Mouse (Mus musculus) embryonic facial prominence, embryonic 11.5 days (tissue): ENCODE measurements around the gene Ssh2. TPM values are rescaled to one million over a fixed set of nuclear protein-coding genes. Genes with fewer than 3 reads are reported as not detected.
A peak's percentile ranks its signal among the peaks of the same experiment; 100 is the strongest.

Experiments used
- ATAC-seq: fragments of 200-750 bp; cut with Nextera tagmentation; replicated peaks from 2 replicates; pipeline ENCODE4 v1.8.0; 2017; ENCODE audit warnings: low read depth; ENCODE audit not compliant: insufficient number of reproducible peaks, low FRiP score, low TSS enrichment
- DNase-seq: peaks from one replicate; pipeline ENCODE4 v3.0.0-alpha.2; 2015; ENCODE audit warnings: low spot score
- H3K27ac ChIP-seq: fragments of 300-500 bp; sonication (generic); replicated peaks from 2 replicates; pipeline ENCODE4 v1.5.1; 2014; ENCODE audit warnings: mild to moderate bottlenecking, low read depth, low read length, control low read depth
- H3K27me3 ChIP-seq: fragments of 300-500 bp; sonication (generic); 2 replicates; pipeline ENCODE4 v1.6.1; 2014; ENCODE audit warnings: mild to moderate bottlenecking, low read length, moderate library complexity, mixed read lengths; ENCODE audit not compliant: control insufficient read depth, insufficient read depth
- H3K36me3 ChIP-seq: fragments of 300-500 bp; sonication (generic); replicated peaks from 2 replicates; pipeline ENCODE4 v1.6.1; 2014; ENCODE audit warnings: low read depth, mild to moderate bottlenecking, low read length, moderate library complexity, mixed read lengths; ENCODE audit not compliant: control insufficient read depth, insufficient read depth
- H3K4me1 ChIP-seq: fragments of 300-500 bp; sonication (generic); 2 replicates; pipeline ENCODE4 v1.6.1; 2014; ENCODE audit warnings: low read length, mixed read lengths; ENCODE audit not compliant: control insufficient read depth, insufficient read depth
- H3K4me2 ChIP-seq: fragments of 300-500 bp; sonication (generic); 2 replicates; pipeline ENCODE4 v1.6.1; 2014; ENCODE audit warnings: low read depth, mild to moderate bottlenecking, control low read depth, low read length, moderate library complexity
- H3K4me3 ChIP-seq: fragments of 300-500 bp; sonication (generic); 2 replicates; pipeline ENCODE4 v1.5.1; 2014; ENCODE audit warnings: low read depth, low read length, control low read depth
- H3K9ac ChIP-seq: fragments of 300-500 bp; sonication (generic); replicated peaks from 2 replicates; pipeline ENCODE4 v1.6.1; 2014; ENCODE audit warnings: mild to moderate bottlenecking, control low read depth, low read length
- H3K9me3 ChIP-seq: fragments of 300-500 bp; sonication (generic); replicated peaks from 2 replicates; pipeline ENCODE4 v1.6.1; 2016; ENCODE audit warnings: mild to moderate bottlenecking, low read length, inconsistent platforms, mixed read lengths; ENCODE audit not compliant: control insufficient read depth
- WGBS: fragments of 180-500 bp; shearing (Covaris S2); extraction: QIAGEN DNeasy Blood & Tissue Kit; methylation state at CpG from one replicate; pipeline ENCODE4 v1.1.7; 2014; 5-methylcytosine and 5-hydroxymethylcytosine counted together
- polyA plus RNA-seq: library from polyadenylated mRNA; unstranded; fragments of >200 nt; fragmentation: Nextera tagmentation; extraction: Ambion mirVana; gene quantifications from 2 replicates; pipeline ENCODE4 v1.2.1, GENCODE M21; 2014

The Ssh2 gene
- polyA plus RNA-seq, 1 experiment from 2014 or later = 10.0 TPM

DNA sequence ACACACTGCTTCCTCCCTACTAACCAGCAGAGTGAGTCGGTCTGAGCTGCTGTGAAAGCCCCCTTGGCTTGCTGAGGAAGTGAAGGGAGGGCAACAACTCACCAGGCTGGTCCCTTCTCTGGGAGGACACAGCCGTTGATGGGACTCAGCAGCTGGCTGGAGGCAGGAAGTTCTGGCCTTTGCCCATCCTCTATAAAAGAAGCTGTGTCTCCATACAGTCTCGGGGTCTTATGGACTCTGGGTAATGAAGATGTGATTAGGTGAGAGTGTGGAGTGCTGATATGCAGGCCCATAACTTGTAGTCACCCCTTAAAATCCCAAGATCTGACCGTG lies 278.2 kb downstream of the Ssh2 start:
- no peak for DNase-seq
- H3K4me3 ChIP-seq = peak overlapping the region; percentile 98
- WGBS = 29% methylated on average over 4 of the region's 4 CpGs
- no peaks in the 10 kb centered on the region for H3K9me3 ChIP-seq
- no peak overlapping the region; the same call in 1 of the 2 replicates for H3K27ac ChIP-seq
- no peaks in the 10 kb centered on the region for H3K27me3 ChIP-seq
- peak overlapping the region; percentile 95 for H3K4me2 ChIP-seq
- peak overlapping the region; percentile 92 for H3K9ac ChIP-seq
- ATAC-seq = no peak
- H3K36me3 ChIP-seq = 0 out of 2 replicates have a peak, but pooled peaks cover 1% of the 10 kb centered on the region
- H3K4me1 ChIP-seq = peaks cover 8% of the 10 kb centered on the region

DNA sequence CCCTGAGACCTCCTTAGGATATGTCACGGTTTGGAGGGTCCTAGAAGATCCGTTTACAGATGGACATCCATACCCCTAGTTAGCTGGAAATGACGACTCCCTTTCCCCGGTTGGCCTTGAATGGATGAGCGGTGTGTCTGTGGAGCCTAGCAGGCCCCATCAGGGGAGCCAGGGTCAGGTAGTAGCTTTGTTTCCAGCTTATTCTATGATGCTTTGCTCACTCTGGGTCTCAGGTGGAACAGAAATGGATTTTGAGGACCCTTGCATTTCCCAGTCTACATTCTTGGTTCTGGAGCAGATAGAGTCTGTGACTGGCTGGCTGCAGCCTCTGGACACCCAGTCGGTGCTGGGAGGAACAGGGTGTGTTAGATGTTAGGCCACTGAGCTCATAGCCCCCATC lies 278.7 kb downstream of the Ssh2 start:
- peaks cover 8% of the 10 kb centered on the region for H3K4me1 ChIP-seq
- H3K4me3 ChIP-seq = peak overlapping the region; percentile 6; the same call in 1 of the 2 replicates
- no peaks in the 10 kb centered on the region for H3K9me3 ChIP-seq
- WGBS = 75% methylated on average over 6 of the region's 6 CpGs
- peak overlapping the region; percentile 95; the same call in 1 of the 2 replicates for H3K4me2 ChIP-seq
- no peaks in the 10 kb centered on the region for H3K27me3 ChIP-seq
- H3K9ac ChIP-seq = no peak overlapping the region
- H3K27ac ChIP-seq = 0 out of 2 replicates have a peak overlapping the region, but pooled peaks have one; percentile 11
- ATAC-seq = no peak
- DNase-seq = no peak
- H3K36me3 ChIP-seq = peaks cover 2% of the 10 kb centered on the region; the same call in 1 of the 2 replicates

DNA sequence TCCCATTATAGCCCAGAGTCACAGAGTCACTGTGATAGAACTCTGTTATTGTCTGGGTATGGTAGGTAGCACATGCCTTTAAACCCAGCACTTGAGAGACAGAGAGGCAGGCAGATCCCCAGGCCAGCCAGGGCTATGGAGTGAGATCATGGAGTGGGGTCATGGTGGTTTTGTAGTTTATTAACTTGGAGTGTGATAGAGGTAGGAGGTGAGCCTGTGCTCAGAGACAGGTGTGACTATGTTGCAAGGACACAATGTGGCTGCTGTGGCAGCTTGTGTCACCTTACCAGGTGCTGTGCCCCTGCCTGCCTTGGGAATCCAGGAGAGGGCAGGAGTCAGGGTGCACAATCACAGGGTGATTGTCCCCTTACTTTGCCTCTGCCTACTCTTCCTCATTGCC lies 279.4 kb downstream of the Ssh2 start:
- Histone ChIP-seq H3K4me2 (no peak overlapping the region), H3K9ac (no peak overlapping the region), H3K27ac (no peak overlapping the region), H3K36me3 (peaks cover 3% of the 10 kb centered on the region; the same call in 1 of the 2 replicates), H3K9me3 (no peaks in the 10 kb centered on the region), H3K4me1 (peaks cover 9% of the 10 kb centered on the region), H3K27me3 (no peaks in the 10 kb centered on the region), H3K4me3 (no peak overlapping the region)
- ATAC-seq (no peak), DNase-seq (no peak)

- Histone ChIP-seq H3K4me2 (no peak overlapping the region; the same call in 1 of the 2 replicates), H3K36me3 (peaks cover 5% of the 10 kb centered on the region; the same call in 1 of the 2 replicates), H3K9me3 (no peaks in the 10 kb centered on the region), H3K4me1 (peaks cover 8% of the 10 kb centered on the region), H3K9ac (no peak overlapping the region), H3K27ac (peak overlapping the region; percentile 69), H3K27me3 (no peaks in the 10 kb centered on the region), H3K4me3 (no peak overlapping the region)
- DNase-seq = peak; percentile 90
- 11% methylated on average over 6 of the region's 6 CpGs for WGBS
- no peak for ATAC-seq
Measured at GRCm38 (mm10) chr11:77497341-77497756, 281.3 kb downstream of the Ssh2 start.

- H3K9ac ChIP-seq = no peak overlapping the region; the same call in 1 of the 2 replicates
- 24% methylated on average over 4 of the region's 4 CpGs for WGBS
- ATAC-seq (no peak), DNase-seq (no peak)
- no peaks in the 10 kb centered on the region for H3K27me3 ChIP-seq
- peaks cover 6% of the 10 kb centered on the region for H3K36me3 ChIP-seq
- no peaks in the 10 kb centered on the region for H3K9me3 ChIP-seq
- no peak overlapping the region for H3K4me3 ChIP-seq
- peak overlapping the region; percentile 59 for H3K27ac ChIP-seq
- H3K4me2 ChIP-seq = no peak overlapping the region; the same call in 1 of the 2 replicates
- peaks cover 8% of the 10 kb centered on the region for H3K4me1 ChIP-seq
Measured at GRCm38 (mm10) chr11:77497851-77498250, 281.8 kb downstream of the Ssh2 start.

DNA sequence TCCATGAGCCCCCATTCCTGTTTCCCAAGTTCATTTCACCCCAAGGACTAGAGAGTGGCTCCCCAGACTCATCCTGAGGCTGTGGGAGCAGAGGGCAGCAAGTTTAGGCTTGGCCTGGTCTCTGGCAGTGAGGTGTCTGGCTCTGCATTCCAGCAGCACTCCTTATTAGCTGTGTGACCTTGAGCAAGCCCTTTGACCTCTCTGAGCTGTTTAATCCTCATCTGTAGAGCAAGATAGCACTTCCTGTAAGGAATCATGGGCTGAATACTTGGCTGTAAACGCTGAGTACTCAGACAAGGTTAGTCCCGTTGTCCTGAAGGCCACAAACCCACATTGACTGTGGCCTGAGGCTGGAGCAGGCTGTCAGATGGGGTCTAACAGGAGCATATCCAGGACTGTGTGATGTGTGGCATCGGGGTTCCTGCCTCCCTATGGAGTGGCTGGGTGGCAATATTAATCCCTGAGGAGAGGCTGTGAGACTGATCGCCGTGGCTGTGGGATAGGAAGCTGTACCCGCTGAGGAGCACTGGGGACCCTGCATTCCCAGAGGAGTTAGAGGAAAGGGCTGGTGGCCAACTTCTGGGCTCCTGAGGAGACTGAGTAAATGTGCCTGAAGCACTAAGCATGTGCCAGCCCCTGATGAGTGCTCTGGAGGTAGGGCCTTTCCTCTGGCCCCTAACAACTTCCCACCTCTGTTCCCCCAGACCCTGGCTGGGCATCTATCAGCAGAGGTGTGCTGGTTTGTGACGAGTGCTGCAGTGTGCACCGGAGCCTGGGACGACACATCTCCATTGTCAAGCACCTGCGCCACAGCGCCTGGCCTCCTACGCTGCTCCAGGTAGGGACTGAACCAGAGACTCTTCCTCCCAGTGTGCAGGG lies 282.4 kb downstream of the Ssh2 start:
- no peaks in the 10 kb centered on the region for H3K27me3 ChIP-seq
- DNase-seq (no peak), ATAC-seq (no peak)
- H3K4me3 ChIP-seq = no peak overlapping the region
- H3K36me3 ChIP-seq = peaks cover 11% of the 10 kb centered on the region
- H3K9ac ChIP-seq = no peak overlapping the region; the same call in 1 of the 2 replicates
- no peaks in the 10 kb centered on the region for H3K9me3 ChIP-seq
- H3K4me1 ChIP-seq = peaks cover 8% of the 10 kb centered on the region
- WGBS = 57% methylated on average over 12 of the region's 12 CpGs
- no peak overlapping the region for H3K4me2 ChIP-seq
- peak overlapping the region; percentile 59 for H3K27ac ChIP-seq

DNA sequence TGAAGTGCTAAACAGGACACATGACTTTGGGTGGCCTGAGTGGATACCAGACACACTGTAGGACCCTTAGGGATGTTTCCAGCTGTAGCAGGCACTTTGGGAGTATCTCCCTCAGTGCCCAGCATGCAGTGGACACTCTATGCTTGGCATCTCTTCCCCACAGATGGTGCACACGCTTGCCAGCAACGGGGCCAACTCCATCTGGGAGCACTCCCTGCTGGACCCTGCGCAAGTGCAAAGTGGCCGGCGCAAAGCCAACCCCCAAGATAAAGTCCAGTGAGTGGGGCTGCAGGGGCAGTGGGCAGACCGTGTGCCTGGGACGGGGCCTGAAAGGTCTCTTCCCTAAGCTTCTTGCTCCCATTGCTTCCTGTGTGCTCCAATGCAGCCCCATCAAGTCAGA lies 283.3 kb downstream of the Ssh2 start:
- ATAC-seq (no peak), DNase-seq (no peak)
- no peak overlapping the region for H3K9ac ChIP-seq
- WGBS = 92% methylated on average over 7 of the region's 7 CpGs
- peaks cover 8% of the 10 kb centered on the region for H3K4me1 ChIP-seq
- H3K4me2 ChIP-seq = no peak overlapping the region
- H3K36me3 ChIP-seq = peaks cover 14% of the 10 kb centered on the region
- no peaks in the 10 kb centered on the region for H3K9me3 ChIP-seq
- no peaks in the 10 kb centered on the region for H3K27me3 ChIP-seq
- H3K4me3 ChIP-seq = no peak overlapping the region
- no peak overlapping the region for H3K27ac ChIP-seq
